Mouse (Mus musculus) forebrain, postnatal 0 days (tissue): Measurements from ENCODE around the gene Samd5. TPM values are rescaled to one million over a fixed set of nuclear protein-coding genes. Genes with fewer than 3 reads are reported as not detected.
A peak's percentile ranks its signal among the peaks of the same experiment; 100 is the strongest.

Experiments used
- ATAC-seq: fragments of 200-750 bp; cut with Nextera tagmentation; 2 replicates; pipeline ENCODE4 v1.8.0; 2017; ENCODE audit warnings: mild to moderate bottlenecking, moderate library complexity
- DNase-seq: peaks from one replicate; pipeline ENCODE4 v3.0.0-alpha.2; 2015
- H3K27ac ChIP-seq: fragments of 300-500 bp; sonication (generic); 2 replicates; pipeline ENCODE4 v1.5.1; 2014; ENCODE audit warnings: low read depth, mild to moderate bottlenecking, antibody characterized with exemption, low read length, moderate library complexity, mixed read lengths
- H3K27me3 ChIP-seq: fragments of 300-500 bp; sonication (generic); 2 replicates; pipeline ENCODE4 v1.6.1; 2014; ENCODE audit warnings: mild to moderate bottlenecking, low read length, mixed read lengths; ENCODE audit not compliant: insufficient read depth
- H3K36me3 ChIP-seq: fragments of 300-500 bp; sonication (generic); 2 replicates; pipeline ENCODE4 v1.6.1; 2014; ENCODE audit warnings: mild to moderate bottlenecking, moderate library complexity; ENCODE audit not compliant: insufficient read depth
- H3K4me1 ChIP-seq: fragments of 300-500 bp; sonication (generic); 2 replicates; pipeline ENCODE4 v1.6.1; 2014; ENCODE audit warnings: antibody characterized with exemption; ENCODE audit not compliant: insufficient read depth
- H3K4me2 ChIP-seq: fragments of 300-500 bp; sonication (generic); 2 replicates; pipeline ENCODE4 v1.6.1; 2014; ENCODE audit warnings: low read depth, mild to moderate bottlenecking, moderate library complexity
- H3K4me3 ChIP-seq: fragments of 300-500 bp; sonication (generic); 2 replicates; pipeline ENCODE4 v1.5.1; 2014; ENCODE audit warnings: low read depth, low read length, mixed read lengths
- H3K9ac ChIP-seq: fragments of 300-500 bp; sonication (generic); 2 replicates; pipeline ENCODE4 v1.6.1; 2014; ENCODE audit warnings: mild to moderate bottlenecking
- H3K9me3 ChIP-seq: fragments of 300-500 bp; sonication (generic); 2 replicates; pipeline ENCODE4 v1.6.1; 2016; ENCODE audit warnings: low read length
- CTCF ChIP-seq: sonication (generic); IDR thresholded peaks from 2 replicates; pipeline ENCODE4 v1.5.1; 2016; ENCODE audit warnings: antibody characterized with exemption, control low read depth, low read depth
- WGBS: fragments of 180-500 bp; shearing (Covaris S2); extraction: QIAGEN DNeasy Blood & Tissue Kit; methylation state at CpG from one replicate; pipeline ENCODE4 v1.1.7; 2014; 5-methylcytosine and 5-hydroxymethylcytosine counted together
- polyA plus RNA-seq: library from polyadenylated mRNA; unstranded; fragments of >200 nt; fragmentation: Nextera tagmentation; extraction: Ambion mirVana; gene quantifications from 2 replicates; pipeline ENCODE4 v1.2.1, GENCODE M21; 2015
- total RNA-seq: library from RNA; depleted of rRNA; stranded (reverse); fragments of >200 nt; gene quantifications from 2 replicates; pipeline ENCODE4 v1.2.3, GENCODE M21; 2014

Samd5 gene
- total and polyA plus RNA-seq, 2 experiments from 2014 or later, result 4.1 to 12.8 TPM

DNA sequence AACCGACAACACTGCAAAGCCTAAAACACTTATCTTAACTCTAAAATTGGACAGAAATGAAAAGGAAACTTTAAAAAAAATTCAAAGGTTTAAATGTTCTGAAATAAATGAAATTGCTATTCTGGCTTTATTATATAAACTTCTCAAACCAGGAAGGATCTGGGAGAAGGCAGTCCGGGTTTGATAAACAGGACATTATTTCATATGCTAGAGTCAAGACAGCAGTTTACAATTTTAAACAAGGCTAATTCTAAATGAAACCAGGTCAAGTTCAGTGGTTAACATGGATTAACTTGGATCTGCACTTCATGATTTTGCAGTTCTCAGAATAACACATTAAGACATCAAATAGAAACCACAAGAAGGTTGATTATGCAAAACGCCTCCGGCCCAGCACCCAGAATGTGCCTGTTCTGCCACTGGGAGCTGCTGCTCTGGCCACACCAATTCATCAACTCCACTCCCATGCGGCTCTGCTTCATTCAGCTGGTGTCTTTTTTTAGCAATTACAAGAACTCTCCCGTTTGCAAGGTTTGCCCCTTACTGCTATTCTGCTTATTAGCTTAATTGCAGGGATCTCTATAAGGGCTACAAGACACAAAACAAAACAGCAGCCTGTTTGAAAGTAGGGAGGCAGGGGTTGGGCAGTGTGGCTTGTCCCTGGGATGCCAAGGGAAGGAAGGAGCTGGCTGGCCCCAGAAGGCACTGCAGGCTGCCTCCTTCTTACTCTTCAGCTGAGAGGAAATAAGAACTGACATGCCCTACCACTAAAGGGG lies 24.8 kb downstream of the Samd5 start:
- no peaks in the 10 kb centered on the region for H3K9me3 ChIP-seq
- no peak overlapping the region for H3K27ac ChIP-seq
- ATAC-seq, result peak; percentile 55
- TF ChIP-seq CTCF, result no peak
- no peak overlapping the region for H3K4me2 ChIP-seq
- peaks cover 9% of the 10 kb centered on the region; the same call in 1 of the 2 replicates for H3K4me1 ChIP-seq
- H3K36me3 ChIP-seq, result no peaks in the 10 kb centered on the region
- 22% methylated on average over 6 of the region's 6 CpGs for WGBS
- DNase-seq, result peak; percentile 10
- H3K4me3 ChIP-seq, result no peak overlapping the region
- H3K9ac ChIP-seq, result no peak overlapping the region
- no peaks in the 10 kb centered on the region for H3K27me3 ChIP-seq

DNA sequence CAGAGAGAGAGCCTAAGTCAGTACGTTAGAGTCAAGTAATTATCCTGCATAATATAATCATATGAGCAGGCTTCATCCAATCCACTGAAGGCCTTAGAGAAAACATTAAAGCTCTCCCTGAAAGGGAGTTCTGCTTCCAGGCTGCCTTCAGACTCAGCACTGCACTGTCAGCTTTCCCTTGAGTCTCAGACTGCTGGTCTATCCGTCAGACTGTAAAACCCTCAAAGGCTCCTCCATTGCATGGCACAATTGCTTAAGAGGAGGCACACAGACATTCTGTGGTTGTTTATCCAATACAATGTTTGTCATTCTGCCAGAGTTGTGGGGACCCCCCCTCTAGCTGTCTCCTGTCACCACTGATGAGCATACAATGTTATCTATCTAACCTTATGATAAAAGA lies 26.5 kb downstream of the Samd5 start:
- no peaks in the 10 kb centered on the region for H3K36me3 ChIP-seq

DNA sequence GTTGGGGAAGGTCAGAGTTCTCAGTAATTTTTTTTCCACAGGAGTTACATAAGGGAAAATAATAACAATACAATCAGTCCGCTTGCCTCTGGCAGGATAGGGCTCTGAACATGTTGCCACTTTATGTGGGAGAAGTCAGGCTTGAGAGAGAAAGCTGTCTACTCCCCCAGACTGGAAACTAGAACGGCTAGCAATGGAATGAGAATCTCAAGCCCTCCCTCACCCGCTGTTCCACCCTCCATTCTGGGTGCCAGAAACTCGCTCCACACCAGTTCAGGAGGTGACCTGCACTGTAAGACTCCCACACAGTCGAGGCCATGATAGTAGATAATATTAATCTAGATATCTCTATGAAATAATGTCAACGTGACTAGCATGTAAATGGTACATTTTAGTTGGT lies 27.3 kb downstream of the Samd5 start:
- DNase-seq (no peak), ATAC-seq (no peak)
- H3K27ac ChIP-seq, result no peak overlapping the region
- H3K36me3 ChIP-seq, result no peaks in the 10 kb centered on the region
- H3K9me3 ChIP-seq, result no peaks in the 10 kb centered on the region
- no peak overlapping the region for H3K4me3 ChIP-seq
- no peak overlapping the region for H3K9ac ChIP-seq
- H3K4me2 ChIP-seq, result no peak overlapping the region
- no peak for TF ChIP-seq CTCF
- peaks cover 9% of the 10 kb centered on the region; the same call in 1 of the 2 replicates for H3K4me1 ChIP-seq
- 79% methylated on average over 6 of the region's 6 CpGs for WGBS
- H3K27me3 ChIP-seq, result no peaks in the 10 kb centered on the region

More for the DNA sequence above, 26.5 kb downstream of the Samd5 start:
- Histone ChIP-seq H3K27me3 (no peaks in the 10 kb centered on the region), H3K9ac (no peak overlapping the region), H3K27ac (no peak overlapping the region), H3K4me1 (peaks cover 9% of the 10 kb centered on the region; the same call in 1 of the 2 replicates), H3K9me3 (no peaks in the 10 kb centered on the region), H3K4me2 (no peak overlapping the region), H3K4me3 (no peak overlapping the region)
- no peak for DNase-seq
- WGBS, result 28% methylated on average over 2 of the region's 2 CpGs
- ATAC-seq, result no peak; the same call in 1 of the 2 replicates
- no peak for TF ChIP-seq CTCF

DNA sequence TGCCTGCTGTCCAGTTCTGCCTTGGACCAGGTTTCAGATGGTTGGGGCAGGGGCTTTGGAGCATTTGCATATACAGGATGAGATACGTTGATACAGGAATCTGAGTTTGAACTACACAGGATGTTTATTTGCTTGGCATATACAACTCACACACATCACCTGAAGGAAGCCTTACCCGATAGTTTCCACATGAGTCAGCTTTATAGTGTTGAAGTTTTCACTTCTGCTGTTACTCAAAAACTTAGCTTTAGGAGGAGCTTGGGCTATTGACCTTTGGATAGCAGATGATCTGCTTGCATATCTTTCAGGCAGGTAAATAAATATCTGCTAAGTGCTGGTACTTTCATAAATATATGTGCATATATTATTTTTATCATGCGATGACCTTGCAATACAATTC lies 28.6 kb downstream of the Samd5 start:
- H3K4me3 ChIP-seq, result no peak overlapping the region
- no peaks in the 10 kb centered on the region for H3K36me3 ChIP-seq
- H3K9ac ChIP-seq, result no peak overlapping the region
- TF ChIP-seq CTCF, result no peak
- H3K4me2 ChIP-seq, result no peak overlapping the region
- H3K9me3 ChIP-seq, result no peaks in the 10 kb centered on the region
- DNase-seq (no peak), ATAC-seq (no peak)
- peaks cover 9% of the 10 kb centered on the region; the same call in 1 of the 2 replicates for H3K4me1 ChIP-seq
- 88% methylated on average over 3 of the region's 3 CpGs for WGBS
- H3K27me3 ChIP-seq, result no peaks in the 10 kb centered on the region
- no peak overlapping the region for H3K27ac ChIP-seq

DNA sequence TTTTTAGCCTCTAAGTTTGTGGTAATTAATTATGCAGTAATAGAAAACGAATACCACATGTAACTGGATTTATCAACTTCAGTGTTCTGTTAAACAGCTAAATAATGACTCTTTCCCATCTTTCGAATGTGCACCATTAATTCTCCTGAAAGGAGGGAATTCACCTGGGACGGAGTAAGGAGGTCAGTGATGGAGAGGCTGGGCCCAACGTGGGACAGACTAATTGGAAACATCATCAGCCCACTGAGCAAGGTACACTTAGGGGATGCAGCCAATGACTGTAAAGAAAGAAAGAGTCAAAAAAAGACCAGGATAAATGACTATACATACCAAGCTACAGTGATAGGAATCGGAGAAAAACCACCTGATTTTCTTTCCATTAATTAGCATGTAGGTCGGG lies 31.5 kb downstream of the Samd5 start:
- ATAC-seq, result no peak

DNA sequence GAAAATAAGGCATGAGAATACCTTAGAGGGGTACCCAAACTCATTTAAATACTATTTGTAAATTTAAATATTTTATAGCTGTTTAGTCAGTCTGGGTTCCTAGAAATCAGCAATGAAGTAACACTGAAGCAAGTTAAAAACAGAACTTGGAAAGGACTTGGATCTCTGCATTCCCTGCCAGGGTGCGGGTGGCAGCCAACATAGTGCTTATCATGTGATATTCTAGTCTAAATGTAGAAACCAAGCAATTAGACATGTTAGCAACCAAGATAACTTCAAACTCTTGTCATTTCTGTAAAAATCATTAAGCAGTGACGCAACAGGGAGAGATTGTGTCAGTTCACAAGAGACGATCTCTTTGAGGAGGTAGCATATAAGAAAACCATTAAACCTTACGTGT lies 32.9 kb downstream of the Samd5 start:
- peak; percentile 83 for ATAC-seq
- Histone ChIP-seq H3K9ac (no peak overlapping the region), H3K27ac (no peak overlapping the region), H3K9me3 (no peaks in the 10 kb centered on the region), H3K4me2 (no peak overlapping the region), H3K36me3 (no peaks in the 10 kb centered on the region), H3K4me1 (peaks cover 4% of the 10 kb centered on the region; the same call in 1 of the 2 replicates), H3K4me3 (no peak overlapping the region), H3K27me3 (no peaks in the 10 kb centered on the region)
- peak; percentile 81 for DNase-seq
- WGBS, result 60% methylated on average over 4 of the region's 4 CpGs
- TF ChIP-seq CTCF, result no peak

More for the DNA sequence above, 31.5 kb downstream of the Samd5 start:
- 74% methylated on average over 6 of the region's 6 CpGs for WGBS
- no peak overlapping the region for H3K27ac ChIP-seq
- TF ChIP-seq CTCF, result no peak
- H3K9ac ChIP-seq, result no peak overlapping the region
- no peaks in the 10 kb centered on the region for H3K36me3 ChIP-seq
- H3K9me3 ChIP-seq, result no peaks in the 10 kb centered on the region
- H3K4me1 ChIP-seq, result peaks cover 4% of the 10 kb centered on the region; the same call in 1 of the 2 replicates
- H3K4me3 ChIP-seq, result no peak overlapping the region
- H3K27me3 ChIP-seq, result no peaks in the 10 kb centered on the region
- no peak overlapping the region for H3K4me2 ChIP-seq
- DNase-seq, result no peak

DNA sequence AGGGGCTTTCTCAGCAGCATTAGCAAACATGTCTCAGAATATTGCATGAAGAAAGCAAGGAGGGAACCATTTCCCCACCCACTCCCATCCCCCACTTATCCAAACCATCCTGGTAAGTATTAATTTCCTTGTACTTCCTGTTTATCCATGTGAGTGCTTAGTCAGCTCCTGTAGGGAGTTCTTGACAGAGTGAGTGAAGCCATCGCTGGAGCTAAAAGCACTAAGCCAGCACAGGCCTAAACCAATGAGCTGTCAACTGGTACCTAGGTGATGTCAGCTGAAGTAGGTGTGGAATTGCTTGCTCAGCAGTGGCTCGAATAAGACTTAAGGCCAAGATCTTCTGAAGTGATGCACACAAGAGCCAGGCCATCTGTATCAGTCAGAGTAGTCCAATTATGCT lies 34.3 kb downstream of the Samd5 start:
- H3K27ac ChIP-seq, result no peak overlapping the region
- no peak overlapping the region for H3K4me3 ChIP-seq
- ATAC-seq (no peak), DNase-seq (no peak)
- H3K4me1 ChIP-seq, result peaks cover 4% of the 10 kb centered on the region; the same call in 1 of the 2 replicates
- no peak for TF ChIP-seq CTCF
- 87% methylated on average over 2 of the region's 2 CpGs for WGBS
- H3K4me2 ChIP-seq, result no peak overlapping the region
- no peak overlapping the region for H3K9ac ChIP-seq
- no peaks in the 10 kb centered on the region for H3K36me3 ChIP-seq
- H3K27me3 ChIP-seq, result no peaks in the 10 kb centered on the region
- no peaks in the 10 kb centered on the region for H3K9me3 ChIP-seq
